Mouse (Mus musculus): ENCODE measurements at regions not wholly inside any gene's neighbourhood (a gene's known extent, or its start where the extent isn't known, plus 50 kb on each side); places are given as distances from the start of the nearest gene placed in this dataset.

- Histone ChIP-seq H3K27ac (replicated peaks) (no peak overlapping the region), H3K27me3 (replicated peaks) (peaks cover 16% of the 10 kb centered on the region), H3K9me3 (replicated peaks) (no peaks in the 10 kb centered on the region), H3K9ac (replicated peaks) (no peak overlapping the region), H3K4me1 (peaks cover 14% of the 10 kb centered on the region), H3K36me3 (no peaks in the 10 kb centered on the region), H3K4me3 (replicated peaks) (0 out of 2 replicates have a peak overlapping the region, but pooled peaks have one; percentile 10), H3K4me2 (peak overlapping the region; percentile 46)
- WGBS, result 13% methylated on average over 17 of the region's 17 CpGs
- peak; percentile 57; the same call in 1 of the 2 replicates for ATAC-seq (ENCODE audit: low FRiP score)
Measured at GRCm38 (mm10) chr5:111958226-111958625, 224.5 kb downstream of the Gm26897 start.

GRCm38 (mm10) chr5:111965311-111965710 is 231.6 kb downstream of the Gm26897 start:
- peaks cover 4% of the 10 kb centered on the region; the same call in 1 of the 2 replicates for H3K27me3 ChIP-seq (replicated peaks)
- H3K9ac ChIP-seq (replicated peaks), result no peak overlapping the region
- H3K36me3 ChIP-seq, result no peaks in the 10 kb centered on the region
- no peak overlapping the region for H3K4me3 ChIP-seq (replicated peaks)
- H3K4me2 ChIP-seq, result no peak overlapping the region
- no peak for ATAC-seq (ENCODE audit: low FRiP score)
- H3K4me1 ChIP-seq, result 0 out of 2 replicates have a peak, but pooled peaks cover 3% of the 10 kb centered on the region
- 91% methylated on average over 7 of the region's 7 CpGs for WGBS
- no peak overlapping the region for H3K27ac ChIP-seq (replicated peaks)
- H3K9me3 ChIP-seq (replicated peaks), result no peaks in the 10 kb centered on the region

GRCm38 (mm10) chr5:111968121-111968520 is 234.4 kb downstream of the Gm26897 start:
- H3K4me3 ChIP-seq (replicated peaks), result no peak overlapping the region
- no peak overlapping the region for H3K4me2 ChIP-seq
- no peaks in the 10 kb centered on the region for H3K9me3 ChIP-seq (replicated peaks)
- H3K36me3 ChIP-seq, result no peaks in the 10 kb centered on the region
- H3K27me3 ChIP-seq (replicated peaks), result no peaks in the 10 kb centered on the region
- 55% methylated on average over 11 of the region's 11 CpGs for WGBS
- no peak overlapping the region for H3K9ac ChIP-seq (replicated peaks)
- H3K4me1 ChIP-seq, result 0 out of 2 replicates have a peak, but pooled peaks cover 5% of the 10 kb centered on the region
- no peak overlapping the region for H3K27ac ChIP-seq (replicated peaks)
- ATAC-seq (ENCODE audit: low FRiP score), result no peak

- WGBS, result 97% methylated on average over 1 of the region's 1 CpGs
- H3K4me2 ChIP-seq, result no peak overlapping the region
- no peaks in the 10 kb centered on the region; the same call in 1 of the 2 replicates for H3K27me3 ChIP-seq (replicated peaks)
- ATAC-seq (ENCODE audit: low FRiP score), result no peak
- no peaks in the 10 kb centered on the region for H3K9me3 ChIP-seq (replicated peaks)
- no peak overlapping the region for H3K9ac ChIP-seq (replicated peaks)
- H3K36me3 ChIP-seq, result no peaks in the 10 kb centered on the region
- H3K4me3 ChIP-seq (replicated peaks), result no peak overlapping the region
- H3K27ac ChIP-seq (replicated peaks), result no peak overlapping the region
- 0 out of 2 replicates have a peak, but pooled peaks cover 5% of the 10 kb centered on the region for H3K4me1 ChIP-seq
Measured at GRCm38 (mm10) chr5:111968701-111969100, 235.0 kb downstream of the Gm26897 start.

- 83% methylated on average over 3 of the region's 3 CpGs for WGBS
- Histone ChIP-seq H3K9ac (replicated peaks) (no peak overlapping the region), H3K9me3 (replicated peaks) (peaks cover 5% of the 10 kb centered on the region; the same call in 1 of the 2 replicates), H3K36me3 (no peaks in the 10 kb centered on the region), H3K27ac (replicated peaks) (no peak overlapping the region), H3K27me3 (replicated peaks) (no peaks in the 10 kb centered on the region; the same call in 1 of the 2 replicates), H3K4me1 (peaks cover 10% of the 10 kb centered on the region; the same call in 1 of the 2 replicates), H3K4me2 (no peak overlapping the region), H3K4me3 (replicated peaks) (no peak overlapping the region)
- no peak for ATAC-seq (ENCODE audit: low FRiP score)
Measured at GRCm38 (mm10) chr5:111971193-111971592, 237.5 kb downstream of the Gm26897 start.

- no peak for ATAC-seq (ENCODE audit: low FRiP score)
- Histone ChIP-seq H3K4me1 (peaks cover 10% of the 10 kb centered on the region; the same call in 1 of the 2 replicates), H3K9me3 (replicated peaks) (peaks cover 5% of the 10 kb centered on the region; the same call in 1 of the 2 replicates), H3K36me3 (no peaks in the 10 kb centered on the region), H3K4me3 (replicated peaks) (no peak overlapping the region), H3K4me2 (no peak overlapping the region), H3K27me3 (replicated peaks) (no peaks in the 10 kb centered on the region; the same call in 1 of the 2 replicates), H3K27ac (replicated peaks) (no peak overlapping the region), H3K9ac (replicated peaks) (no peak overlapping the region)
- 66% methylated on average over 3 of the region's 3 CpGs for WGBS
Measured at GRCm38 (mm10) chr5:111971952-111972351, 238.2 kb downstream of the Gm26897 start.

GRCm38 (mm10) chr5:111975686-111976085 is 242.0 kb downstream of the Gm26897 start:
- no peak for ATAC-seq (ENCODE audit: low FRiP score)
- H3K27ac ChIP-seq (replicated peaks), result no peak overlapping the region
- H3K27me3 ChIP-seq (replicated peaks), result no peaks in the 10 kb centered on the region; the same call in 1 of the 2 replicates

GRCm38 (mm10) chr5:111979601-111980000 is 245.9 kb downstream of the Gm26897 start:
- H3K4me3 ChIP-seq (replicated peaks), result no peak overlapping the region
- no peak overlapping the region for H3K9ac ChIP-seq (replicated peaks)
- no peaks in the 10 kb centered on the region for H3K27me3 ChIP-seq (replicated peaks)
- no peak for ATAC-seq (ENCODE audit: low FRiP score)
- no peaks in the 10 kb centered on the region for H3K36me3 ChIP-seq
- no peak overlapping the region for H3K27ac ChIP-seq (replicated peaks)
- H3K4me2 ChIP-seq, result no peak overlapping the region
- peaks cover 5% of the 10 kb centered on the region; the same call in 1 of the 2 replicates for H3K4me1 ChIP-seq
- WGBS, result 94% methylated on average over 3 of the region's 3 CpGs
- H3K9me3 ChIP-seq (replicated peaks), result peaks cover 10% of the 10 kb centered on the region; the same call in 1 of the 2 replicates

More at GRCm38 (mm10) chr5:111975686-111976085, 242.0 kb downstream of the Gm26897 start:
- H3K36me3 ChIP-seq, result no peaks in the 10 kb centered on the region
- WGBS, result 14% methylated on average over 7 of the region's 7 CpGs
- H3K4me3 ChIP-seq (replicated peaks), result no peak overlapping the region
- H3K4me2 ChIP-seq, result no peak overlapping the region
- peaks cover 7% of the 10 kb centered on the region; the same call in 1 of the 2 replicates for H3K4me1 ChIP-seq
- H3K9me3 ChIP-seq (replicated peaks), result peaks cover 5% of the 10 kb centered on the region; the same call in 1 of the 2 replicates
- H3K9ac ChIP-seq (replicated peaks), result no peak overlapping the region

GRCm38 (mm10) chr5:111982106-111982505 is 248.4 kb downstream of the Gm26897 start:
- ATAC-seq (ENCODE audit: low FRiP score), result no peak
- WGBS, result 93% methylated on average over 2 of the region's 2 CpGs

GRCm38 (mm10) chr5:111985997-111986396 is 252.3 kb downstream of the Gm26897 start:
- 59% methylated on average over 8 of the region's 8 CpGs for WGBS
- H3K4me3 ChIP-seq (replicated peaks), result no peak overlapping the region
- H3K4me1 ChIP-seq, result no peaks in the 10 kb centered on the region
- 0 out of 2 replicates have a peak, but pooled peaks cover 3% of the 10 kb centered on the region for H3K27me3 ChIP-seq (replicated peaks)
- H3K9me3 ChIP-seq (replicated peaks), result 0 out of 2 replicates have a peak, but pooled peaks cover 3% of the 10 kb centered on the region
- H3K36me3 ChIP-seq, result no peaks in the 10 kb centered on the region
- no peak overlapping the region for H3K4me2 ChIP-seq
- H3K9ac ChIP-seq (replicated peaks), result no peak overlapping the region
- no peak for ATAC-seq (ENCODE audit: low FRiP score)
- H3K27ac ChIP-seq (replicated peaks), result no peak overlapping the region

More at GRCm38 (mm10) chr5:111982106-111982505, 248.4 kb downstream of the Gm26897 start:
- no peak overlapping the region for H3K9ac ChIP-seq (replicated peaks)
- no peak overlapping the region for H3K27ac ChIP-seq (replicated peaks)
- no peaks in the 10 kb centered on the region for H3K27me3 ChIP-seq (replicated peaks)
- H3K4me3 ChIP-seq (replicated peaks), result no peak overlapping the region
- H3K4me2 ChIP-seq, result no peak overlapping the region
- H3K9me3 ChIP-seq (replicated peaks), result 0 out of 2 replicates have a peak, but pooled peaks cover 5% of the 10 kb centered on the region
- H3K4me1 ChIP-seq, result no peaks in the 10 kb centered on the region
- H3K36me3 ChIP-seq, result no peaks in the 10 kb centered on the region

GRCm38 (mm10) chr5:111987036-111987435 is 253.3 kb downstream of the Gm26897 start:
- Histone ChIP-seq H3K9ac (replicated peaks) (no peak overlapping the region), H3K9me3 (replicated peaks) (no peaks in the 10 kb centered on the region), H3K4me1 (no peaks in the 10 kb centered on the region), H3K27ac (replicated peaks) (no peak overlapping the region), H3K4me3 (replicated peaks) (no peak overlapping the region), H3K27me3 (replicated peaks) (0 out of 2 replicates have a peak, but pooled peaks cover 9% of the 10 kb centered on the region), H3K36me3 (no peaks in the 10 kb centered on the region), H3K4me2 (no peak overlapping the region)
- ATAC-seq (ENCODE audit: low FRiP score), result no peak
- WGBS, result 53% methylated on average over 6 of the region's 6 CpGs

- H3K4me1 ChIP-seq, result no peaks in the 10 kb centered on the region
- ATAC-seq (ENCODE audit: low FRiP score), result no peak
- no peak overlapping the region for H3K4me2 ChIP-seq
- H3K9ac ChIP-seq (replicated peaks), result no peak overlapping the region
- WGBS, result 78% methylated on average over 10 of the region's 10 CpGs
- H3K27me3 ChIP-seq (replicated peaks), result peaks cover 16% of the 10 kb centered on the region; the same call in 1 of the 2 replicates
- no peaks in the 10 kb centered on the region for H3K9me3 ChIP-seq (replicated peaks)
- no peak overlapping the region for H3K27ac ChIP-seq (replicated peaks)
- H3K36me3 ChIP-seq, result no peaks in the 10 kb centered on the region
- no peak overlapping the region for H3K4me3 ChIP-seq (replicated peaks)
Measured at GRCm38 (mm10) chr5:111991805-111992204, 258.1 kb downstream of the Gm26897 start.
